Mouse (Mus musculus) embryonic fibroblast, embryonic 13.5 days (primary cell): Measurements from ENCODE around the gene Pcca. TPM values are rescaled to one million over a fixed set of nuclear protein-coding genes. Genes with fewer than 3 reads are reported as not detected.

Experiments
- H3K27ac ChIP-seq: 2 replicates; pipeline ENCODE4 v1.5.1; 2012; ENCODE audit warnings: low read length, control low read depth, inconsistent platforms; ENCODE audit not compliant: insufficient read depth
- H3K4me1 ChIP-seq: 2 replicates; pipeline ENCODE4 v1.6.1; 2011; ENCODE audit warnings: low read length; ENCODE audit not compliant: control insufficient read depth, insufficient read depth
- H3K4me3 ChIP-seq: 2 replicates; pipeline ENCODE4 v1.5.1; 2011; ENCODE audit warnings: mild to moderate bottlenecking, control low read depth, low read length; ENCODE audit not compliant: insufficient read depth
- CTCF ChIP-seq: IDR thresholded peaks from 2 replicates; pipeline ENCODE4 v1.5.1; 2011; ENCODE audit warnings: mild to moderate bottlenecking, control low read depth, low read length, moderate library complexity, borderline replicate concordance; ENCODE audit not compliant: insufficient read depth
- POLR2A ChIP-seq: IDR thresholded peaks from 2 replicates; pipeline ENCODE4 v1.6.1; 2011; ENCODE audit warnings: low read depth, mild to moderate bottlenecking, control low read depth, low read length, moderate library complexity
- polyA plus RNA-seq: library from polyadenylated mRNA; stranded (reverse); fragments of >200 nt; gene quantifications from 2 replicates; pipeline ENCODE4 v1.2.4, GENCODE M21; 2011; ENCODE audit warnings: low read depth; ENCODE audit not compliant: missing spikeins, insufficient read length

Pcca gene
- polyA plus RNA-seq, 1 experiment, result 30.5 TPM

DNA sequence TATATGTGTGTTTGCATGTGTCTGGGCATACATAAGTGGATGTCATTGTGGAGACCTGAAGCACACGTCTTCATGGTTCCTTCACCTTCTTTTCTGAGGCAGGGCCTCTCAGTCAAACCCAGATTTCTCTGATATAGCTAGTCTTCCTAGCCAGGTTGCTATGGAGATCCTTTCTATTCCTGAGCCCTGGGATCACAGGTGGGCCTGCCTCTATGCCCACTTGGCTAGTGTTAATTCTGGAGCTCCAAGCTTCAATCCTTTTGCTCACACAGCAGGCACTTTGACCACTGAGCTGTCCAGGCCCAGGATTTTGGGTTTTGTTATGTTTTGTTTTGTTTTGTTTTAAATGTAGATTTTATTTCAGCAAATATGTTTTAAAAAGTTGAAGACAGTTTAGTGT, 192.3 kb downstream of the Pcca start:
- TF ChIP-seq CTCF, result no peak
- no peak for TF ChIP-seq POLR2A
- no peaks in the 10 kb centered on the region for H3K4me1 ChIP-seq

DNA sequence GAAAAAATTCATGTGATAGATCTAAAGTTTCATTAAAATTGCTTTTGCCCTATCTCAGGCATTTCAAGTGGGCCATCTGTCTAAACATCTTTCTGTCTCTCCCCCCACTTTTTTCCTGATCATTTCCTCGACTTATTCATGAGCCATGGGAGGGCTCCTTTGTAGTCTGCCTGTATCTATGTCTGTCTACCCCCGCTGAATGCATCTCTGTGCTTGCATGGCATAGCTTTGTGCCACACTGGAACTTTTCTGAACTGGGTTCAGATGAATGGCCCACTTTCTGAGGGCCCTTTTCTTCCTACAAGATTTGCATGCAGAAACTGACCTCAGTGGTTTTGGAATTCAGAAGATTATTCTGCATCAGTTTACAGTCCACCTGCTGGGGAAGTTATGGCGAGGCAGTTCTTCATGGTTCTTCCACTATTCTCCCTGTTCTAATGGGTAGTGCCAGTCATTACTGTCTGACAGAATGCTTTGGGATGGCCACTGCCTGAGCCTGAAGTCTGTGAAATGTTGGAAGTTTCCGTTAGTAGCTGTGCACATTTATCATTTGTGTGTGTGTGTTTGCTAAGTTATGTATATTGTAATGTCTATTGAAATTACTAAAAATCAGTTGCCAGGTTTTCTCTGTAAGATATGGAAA, 195.4 kb downstream of the Pcca start:
- no peak for TF ChIP-seq CTCF
- TF ChIP-seq POLR2A, result no peak
- no peak overlapping the region for H3K4me3 ChIP-seq
- no peaks in the 10 kb centered on the region for H3K4me1 ChIP-seq
- no peak overlapping the region for H3K27ac ChIP-seq

More for the DNA sequence above, 192.3 kb downstream of the Pcca start:
- H3K27ac ChIP-seq, result no peak overlapping the region
- no peak overlapping the region for H3K4me3 ChIP-seq

DNA sequence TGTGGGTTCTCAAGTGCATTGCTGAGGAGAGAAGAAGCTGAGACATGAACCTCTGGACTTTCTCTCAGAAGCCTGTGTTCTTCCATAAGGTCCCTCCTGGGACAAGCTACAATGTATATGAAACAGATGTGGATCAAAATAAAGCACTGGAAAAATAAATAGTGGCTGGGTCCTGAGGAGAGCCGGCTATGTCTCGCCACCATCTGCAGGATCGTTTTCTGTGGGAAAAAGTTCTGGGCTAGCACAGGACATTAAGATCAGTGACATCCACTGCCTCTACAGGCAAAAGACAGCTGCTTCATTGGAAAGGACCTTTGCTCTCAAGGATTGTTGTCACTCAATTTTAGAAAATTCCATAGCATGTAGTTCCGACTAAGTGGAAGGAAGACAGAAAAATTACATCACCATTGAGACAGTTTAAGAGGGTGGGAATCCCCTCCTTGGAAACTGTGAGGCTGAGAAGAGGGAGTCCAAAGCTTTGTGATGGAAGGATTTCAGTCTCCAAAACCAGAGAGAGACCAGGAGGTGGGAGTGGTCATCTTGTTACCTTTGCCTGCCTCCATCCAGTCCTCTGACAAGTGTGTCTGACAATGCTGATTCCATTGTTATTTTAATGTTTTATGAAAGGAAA, 196.9 kb downstream of the Pcca start:
- Histone ChIP-seq H3K27ac (no peak overlapping the region), H3K4me1 (no peaks in the 10 kb centered on the region), H3K4me3 (no peak overlapping the region)
- TF ChIP-seq POLR2A (no peak), CTCF (no peak)

DNA sequence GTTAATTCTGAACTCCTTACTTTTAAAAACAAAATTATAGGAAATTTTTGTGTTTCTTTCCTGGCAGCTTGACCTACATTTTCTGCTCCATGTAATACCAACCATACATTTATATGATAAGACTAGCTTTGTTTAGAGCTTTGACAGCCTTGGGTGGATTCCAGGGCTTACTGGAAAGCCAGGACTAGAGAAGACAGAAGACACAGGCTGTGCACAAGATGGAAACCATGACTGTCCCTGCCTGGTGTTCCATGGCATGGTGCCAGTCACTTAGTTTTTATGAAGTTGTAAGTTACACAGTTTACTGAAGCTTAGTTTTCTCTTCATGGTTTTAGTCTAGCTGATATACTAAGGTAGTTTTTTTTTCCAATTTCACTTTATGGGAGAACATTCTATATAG, 202.7 kb downstream of the Pcca start:
- TF ChIP-seq CTCF (no peak), POLR2A (no peak)

DNA sequence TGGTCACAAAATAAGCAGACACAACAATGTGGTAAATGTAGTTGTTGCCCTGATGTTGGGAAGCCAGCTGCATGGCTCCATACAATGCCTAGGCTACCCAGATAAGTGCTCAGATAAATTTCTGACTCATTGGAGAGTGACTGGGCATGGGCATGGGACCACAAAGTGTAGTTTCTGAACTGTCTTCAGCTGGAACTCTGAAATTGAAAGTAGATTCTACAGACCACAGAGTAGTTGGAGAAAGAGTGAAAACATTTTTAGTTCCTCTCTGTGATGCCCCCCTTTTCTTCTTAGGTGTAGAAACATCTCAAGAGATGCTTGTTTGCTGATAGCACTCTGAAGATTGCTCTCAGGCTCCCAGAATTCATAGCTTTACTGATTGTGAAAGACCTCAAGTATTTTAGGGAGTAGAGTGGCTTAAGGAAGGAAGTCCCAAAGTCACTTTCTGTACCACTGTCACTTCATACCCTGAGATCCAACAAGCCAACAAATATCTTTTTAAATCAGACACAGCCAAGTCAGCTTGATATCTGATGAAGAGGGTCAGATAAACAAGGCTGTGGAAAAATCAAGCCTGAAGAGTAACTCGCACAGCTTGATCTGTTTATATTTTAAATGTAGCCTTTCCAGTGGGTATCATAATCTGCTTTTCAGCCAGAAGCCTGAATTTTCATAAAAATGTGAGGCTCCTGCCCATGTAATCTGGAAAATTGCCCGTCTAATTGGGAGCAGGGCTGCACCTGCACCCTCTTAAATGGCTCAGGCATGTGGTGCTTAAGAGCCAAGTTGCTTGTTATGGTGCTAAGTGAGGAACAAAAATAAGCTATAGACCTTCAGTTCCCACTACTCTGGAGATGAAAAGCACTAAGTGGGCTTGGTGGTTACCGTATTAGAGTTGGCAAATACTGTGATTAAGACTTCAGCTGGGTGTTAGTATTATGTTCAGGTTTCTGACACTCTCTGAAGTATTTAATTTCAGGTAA, 214.0 kb downstream of the Pcca start:
- TF ChIP-seq CTCF (no peak), POLR2A (no peak)
- Histone ChIP-seq H3K4me3 (no peak overlapping the region), H3K4me1 (no peaks in the 10 kb centered on the region), H3K27ac (no peak overlapping the region)

More for the DNA sequence above, 202.7 kb downstream of the Pcca start:
- H3K4me1 ChIP-seq, result no peaks in the 10 kb centered on the region
- no peak overlapping the region for H3K27ac ChIP-seq
- no peak overlapping the region for H3K4me3 ChIP-seq

DNA sequence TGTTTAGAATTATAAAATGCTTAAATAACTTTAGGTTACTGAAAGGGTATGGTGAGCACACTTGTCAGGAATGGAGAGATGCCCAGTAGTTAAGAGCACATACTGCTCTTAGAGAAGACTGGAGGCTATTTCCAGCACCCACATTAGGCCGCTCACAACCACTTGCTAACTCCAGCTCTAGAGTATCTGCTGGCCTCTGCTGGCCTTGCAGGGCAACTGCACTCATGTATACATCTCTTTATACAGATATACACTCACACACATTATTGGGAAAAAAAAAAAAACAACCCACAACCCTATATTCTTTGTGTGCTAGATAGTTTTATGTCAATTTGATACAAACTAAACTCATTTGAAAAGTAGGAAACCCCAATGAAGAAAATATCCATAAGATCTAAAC, 217.4 kb downstream of the Pcca start:
- TF ChIP-seq CTCF (no peak), POLR2A (no peak)
- no peak overlapping the region for H3K27ac ChIP-seq
- peaks cover 5% of the 10 kb centered on the region for H3K4me1 ChIP-seq
- no peak overlapping the region for H3K4me3 ChIP-seq

DNA sequence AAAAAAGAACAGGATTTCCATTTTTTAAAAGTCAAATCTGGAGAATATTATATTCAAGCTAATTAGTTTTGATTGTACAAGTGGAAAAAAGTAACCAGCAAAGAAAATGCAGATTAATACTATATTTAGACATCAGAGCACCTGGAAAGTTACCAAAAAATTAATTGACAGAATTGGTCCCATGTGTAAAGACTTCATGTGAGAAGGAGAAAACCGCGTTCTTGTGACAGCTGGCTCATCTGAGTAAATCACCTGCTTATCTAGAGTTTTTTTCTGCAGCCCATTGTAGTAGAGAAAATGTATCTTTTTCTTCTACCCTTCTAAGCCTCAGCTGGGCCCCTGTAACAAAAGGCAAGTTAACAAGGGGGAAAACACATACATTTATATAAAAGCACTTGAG, 219.2 kb downstream of the Pcca start:
- H3K4me1 ChIP-seq, result peaks cover 5% of the 10 kb centered on the region
- no peak overlapping the region for H3K27ac ChIP-seq
- TF ChIP-seq CTCF (no peak), POLR2A (no peak)
- no peak overlapping the region for H3K4me3 ChIP-seq

DNA sequence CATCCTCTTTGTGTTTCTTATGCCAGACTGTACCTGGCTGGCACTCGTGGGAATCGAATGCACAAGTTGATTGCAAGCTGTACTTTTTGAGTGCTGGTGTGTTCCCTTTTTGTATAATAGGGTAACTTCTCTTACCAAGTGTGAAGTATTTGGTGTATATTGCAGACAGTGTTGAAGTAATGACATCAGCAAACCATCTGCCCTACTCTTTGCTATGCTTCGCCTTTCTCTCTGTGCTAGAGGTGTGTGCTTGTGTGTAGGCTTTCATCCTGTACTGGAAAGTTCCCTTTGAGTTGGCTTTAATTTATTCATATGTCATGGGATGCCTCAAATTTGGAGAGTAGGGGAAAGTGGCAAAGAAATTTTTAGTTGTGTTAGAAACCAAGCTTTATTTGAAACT, 220.2 kb downstream of the Pcca start:
- Histone ChIP-seq H3K27ac (no peak overlapping the region), H3K4me3 (no peak overlapping the region), H3K4me1 (peaks cover 5% of the 10 kb centered on the region)
- TF ChIP-seq CTCF (no peak), POLR2A (no peak)

DNA sequence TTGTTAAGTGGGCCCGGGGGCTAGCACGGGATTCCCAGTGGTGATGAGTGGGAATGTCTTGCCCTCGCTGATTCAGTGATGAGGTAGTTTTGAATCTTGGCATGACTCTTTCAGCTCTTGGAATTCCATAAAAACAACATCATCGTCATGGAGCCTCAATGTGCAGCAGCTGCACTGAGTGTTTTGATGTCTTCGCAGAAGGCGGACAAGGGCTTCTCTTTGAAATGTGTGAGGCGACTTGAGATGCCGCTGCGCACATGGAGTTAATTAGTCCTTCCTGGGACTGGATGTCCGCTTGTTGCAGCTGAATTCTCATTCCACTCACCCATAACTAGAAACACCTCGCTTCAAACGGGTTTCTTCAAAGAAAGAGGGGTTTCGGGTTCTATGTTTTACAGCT, 221.4 kb downstream of the Pcca start:
- Histone ChIP-seq H3K4me1 (peaks cover 5% of the 10 kb centered on the region), H3K27ac (no peak overlapping the region), H3K4me3 (no peak overlapping the region)
- TF ChIP-seq CTCF (no peak), POLR2A (no peak)

DNA sequence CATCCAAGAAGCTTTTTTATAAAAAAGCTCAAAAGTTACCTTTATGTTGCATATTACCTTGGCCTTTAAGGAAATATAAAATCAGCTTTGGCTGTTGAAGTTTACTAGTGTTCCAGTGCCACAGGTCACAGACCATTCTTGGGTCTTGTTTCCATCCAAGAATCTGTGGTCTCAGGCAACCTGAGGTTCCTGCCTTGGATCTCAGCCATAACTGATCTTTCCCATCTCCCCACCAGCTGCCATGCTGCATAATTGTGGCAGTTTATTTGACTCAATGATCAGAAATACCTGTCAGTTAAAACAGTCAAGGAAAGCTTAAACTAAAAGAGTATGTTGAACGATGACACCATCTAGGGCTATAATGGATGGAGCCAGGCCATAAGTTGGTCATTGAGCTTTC, 222.5 kb downstream of the Pcca start:
- Histone ChIP-seq H3K4me1 (peaks cover 5% of the 10 kb centered on the region), H3K4me3 (no peak overlapping the region), H3K27ac (no peak overlapping the region)
- TF ChIP-seq POLR2A, result no peak
